Mouse (Mus musculus) forebrain, embryonic 15.5 days (tissue): ENCODE measurements around the gene Rpl18. TPM values are rescaled to one million over a fixed set of nuclear protein-coding genes. Genes with fewer than 3 reads are reported as not detected.

ENCODE experiments used
- ATAC-seq: fragments of 200-750 bp; cut with Nextera tagmentation; replicated peaks from 2 replicates; pipeline ENCODE4 v1.8.0; 2017; ENCODE audit warnings: mild to moderate bottlenecking, moderate TSS enrichment, moderate library complexity
- H3K27ac ChIP-seq: fragments of 300-500 bp; sonication (generic); replicated peaks from 2 replicates; pipeline ENCODE4 v1.5.1; 2015; ENCODE audit warnings: mild to moderate bottlenecking, inconsistent platforms
- H3K27me3 ChIP-seq: fragments of 300-500 bp; sonication (generic); 2 replicates; pipeline ENCODE4 v1.6.1; 2015; ENCODE audit warnings: inconsistent platforms
- H3K36me3 ChIP-seq: fragments of 300-500 bp; sonication (generic); 2 replicates; pipeline ENCODE4 v1.6.1; 2015; ENCODE audit warnings: mild to moderate bottlenecking, inconsistent platforms
- H3K4me1 ChIP-seq: fragments of 300-500 bp; sonication (generic); 2 replicates; pipeline ENCODE4 v1.6.1; 2015; ENCODE audit warnings: inconsistent platforms
- H3K4me2 ChIP-seq: fragments of 300-500 bp; sonication (generic); replicated peaks from 2 replicates; pipeline ENCODE4 v1.6.1; 2015; ENCODE audit warnings: mild to moderate bottlenecking, inconsistent platforms
- H3K4me3 ChIP-seq: fragments of 300-500 bp; sonication (generic); 2 replicates; pipeline ENCODE4 v1.5.1; 2015; ENCODE audit warnings: mild to moderate bottlenecking, inconsistent platforms
- H3K9ac ChIP-seq: fragments of 300-500 bp; sonication (generic); replicated peaks from 2 replicates; pipeline ENCODE4 v1.6.1; 2015; ENCODE audit warnings: mild to moderate bottlenecking, inconsistent platforms
- H3K9me3 ChIP-seq: fragments of 300-500 bp; sonication (generic); 2 replicates; pipeline ENCODE4 v1.6.1; 2016; ENCODE audit warnings: inconsistent platforms
- WGBS: fragments of 180-500 bp; shearing (Covaris S2); methylation state at CpG from one replicate; pipeline ENCODE4 v1.1.7; 2015; ENCODE audit warnings: mixed read lengths; 5-methylcytosine and 5-hydroxymethylcytosine counted together
- polyA plus RNA-seq: library from polyadenylated mRNA; unstranded; fragments of >200 nt; fragmentation: Nextera tagmentation; extraction: Ambion mirVana; gene quantifications from 2 replicates; pipeline ENCODE4 v1.2.1, GENCODE M21; 2015

Gene Rpl18
- polyA plus RNA-seq = 633 and 683 TPM in 2 replicates

GRCm38 (mm10) chr7:45715090-45715708 lies at the start of gene Rpl18:
Gene Rpl18, plus strand, starts transcription at chr7:45715457.
- Histone ChIP-seq H3K4me3 (peak within 1 kb of the TSS; percentile 81), H3K4me1 (peaks cover 49% of the 10 kb centered on the region), H3K36me3 (peaks cover 44% of the 10 kb centered on the region), H3K27me3 (no peaks in the 10 kb centered on the region), H3K27ac (peak within 1 kb of the TSS; percentile 71), H3K4me2 (peak within 1 kb of the TSS; percentile 88), H3K9me3 (no peaks in the 10 kb centered on the region), H3K9ac (peak within 1 kb of the TSS; percentile 80)
- ATAC-seq = peak; percentile 92
- WGBS = 7% methylated on average over 34 of the region's 34 CpGs

DNA sequence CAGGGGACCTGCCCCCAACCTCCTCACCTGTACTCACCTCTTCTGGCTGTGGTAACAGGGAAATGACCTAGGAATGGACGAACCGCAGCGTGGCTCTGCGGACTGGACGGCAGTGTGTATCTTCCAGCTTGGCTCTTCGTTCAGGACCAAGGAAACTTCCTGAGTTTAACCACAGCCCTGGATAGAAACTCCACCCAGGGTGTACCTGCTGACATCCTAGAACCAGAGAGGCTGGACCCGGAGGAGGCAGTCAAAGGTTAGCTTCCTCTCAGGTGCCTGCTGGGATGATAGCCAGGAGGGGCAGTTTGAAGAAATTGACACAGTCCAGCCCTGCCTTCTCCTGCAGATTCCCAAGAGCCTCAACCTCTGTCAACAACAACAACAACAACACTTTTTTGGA lies 49.1 kb upstream of the Rpl18 start, which contains the start of gene Fut2:
Gene Fut2 (minus strand): TSS at position 234 of the 400 bp plus-strand sequence.
- H3K4me2 ChIP-seq = no peak within 1 kb of the TSS
- H3K27me3 ChIP-seq = no peaks in the 10 kb centered on the region
- no peak within 1 kb of the TSS for H3K4me3 ChIP-seq
- ATAC-seq = no peak
- H3K9me3 ChIP-seq = 0 out of 2 replicates have a peak, but pooled peaks cover 2% of the 10 kb centered on the region
- H3K4me1 ChIP-seq = no peaks in the 10 kb centered on the region
- no peaks in the 10 kb centered on the region for H3K36me3 ChIP-seq
- 89% methylated on average over 7 of the region's 7 CpGs for WGBS
- H3K9ac ChIP-seq = no peak within 1 kb of the TSS
- no peak within 1 kb of the TSS for H3K27ac ChIP-seq

DNA sequence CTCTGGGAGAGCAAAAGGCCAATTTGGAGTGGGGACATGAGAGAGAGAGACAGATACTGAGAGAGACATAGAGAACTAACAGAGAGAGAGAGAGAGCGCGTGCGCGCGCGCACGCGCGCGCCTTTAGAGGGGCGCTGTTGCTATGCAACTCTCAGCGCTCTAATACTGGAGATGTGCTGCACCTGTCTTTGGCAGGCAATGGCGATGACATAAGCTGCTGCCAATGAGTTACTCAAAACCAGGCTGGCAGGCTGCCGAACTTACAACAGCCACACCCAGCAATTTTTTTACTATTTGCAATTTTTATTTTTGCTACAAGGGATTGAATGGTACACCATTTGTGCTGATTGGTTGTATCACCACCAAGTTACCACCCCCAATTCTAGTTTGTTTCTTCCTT lies 47.5 kb upstream of the Rpl18 start:
- 66% methylated on average over 14 of the region's 14 CpGs for WGBS
- Histone ChIP-seq H3K9me3 (0 out of 2 replicates have a peak, but pooled peaks cover 2% of the 10 kb centered on the region), H3K4me2 (no peak overlapping the region), H3K4me1 (no peaks in the 10 kb centered on the region), H3K4me3 (no peak overlapping the region), H3K36me3 (no peaks in the 10 kb centered on the region), H3K27ac (no peak overlapping the region), H3K9ac (no peak overlapping the region), H3K27me3 (no peaks in the 10 kb centered on the region)
- ATAC-seq = no peak

DNA sequence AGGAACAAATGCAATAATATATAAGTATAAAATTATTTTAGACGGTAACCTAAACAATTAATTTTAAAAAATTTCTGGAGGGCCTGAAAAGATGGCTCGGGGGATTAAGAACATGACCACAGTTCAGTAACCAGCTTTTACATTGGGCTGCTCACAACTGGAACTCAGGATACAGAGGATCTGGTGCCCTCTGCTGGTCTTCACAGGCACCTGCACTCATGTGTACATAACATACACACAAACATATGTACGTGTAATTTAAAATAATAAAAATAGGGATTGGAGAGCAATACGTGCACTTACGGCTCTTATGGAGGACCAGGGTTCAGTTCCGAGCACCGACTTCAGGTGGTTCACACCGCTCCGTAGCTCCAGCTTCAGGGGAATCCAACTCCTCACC lies 46.3 kb upstream of the Rpl18 start:
- Histone ChIP-seq H3K27me3 (no peaks in the 10 kb centered on the region), H3K9ac (no peak overlapping the region), H3K9me3 (0 out of 2 replicates have a peak, but pooled peaks cover 2% of the 10 kb centered on the region), H3K4me2 (no peak overlapping the region), H3K36me3 (no peaks in the 10 kb centered on the region), H3K4me3 (no peak overlapping the region), H3K27ac (no peak overlapping the region), H3K4me1 (no peaks in the 10 kb centered on the region)
- ATAC-seq = no peak
- 94% methylated on average over 9 of the region's 9 CpGs for WGBS

GRCm38 (mm10) chr7:45677627-45678295 lies 37.5 kb upstream of the Rpl18 start:
- no peaks in the 10 kb centered on the region for H3K36me3 ChIP-seq
- H3K4me2 ChIP-seq = no peak overlapping the region
- H3K9me3 ChIP-seq = no peaks in the 10 kb centered on the region
- no peak for ATAC-seq
- H3K4me1 ChIP-seq = peaks cover 6% of the 10 kb centered on the region
- no peak overlapping the region for H3K4me3 ChIP-seq
- H3K27ac ChIP-seq = no peak overlapping the region
- no peaks in the 10 kb centered on the region for H3K27me3 ChIP-seq
- H3K9ac ChIP-seq = no peak overlapping the region
- WGBS = 82% methylated on average over 7 of the region's 7 CpGs

DNA sequence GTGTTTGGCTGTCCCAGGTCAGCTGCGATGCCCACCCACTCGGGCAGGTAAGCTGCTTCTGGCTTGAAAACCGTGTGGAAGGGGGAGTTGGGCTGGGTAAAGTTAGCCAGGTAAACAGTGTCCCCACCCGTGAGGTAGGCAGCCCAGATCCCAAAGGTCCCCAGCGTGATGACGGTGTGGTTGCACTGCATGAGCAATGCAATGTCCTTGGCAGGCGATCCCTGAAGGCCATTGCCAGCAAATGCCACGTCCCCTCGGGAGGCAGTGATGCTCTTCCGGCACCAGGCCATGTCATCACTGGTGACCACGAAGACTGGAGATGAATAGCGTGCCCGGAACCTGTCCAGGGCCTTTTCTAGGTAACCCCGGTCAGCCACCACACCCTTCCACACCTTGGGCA lies 36.7 kb upstream of the Rpl18 start:
- WGBS = 89% methylated on average over 14 of the region's 14 CpGs
- H3K4me2 ChIP-seq = no peak overlapping the region
- no peak overlapping the region for H3K4me3 ChIP-seq
- H3K27me3 ChIP-seq = no peaks in the 10 kb centered on the region
- H3K9ac ChIP-seq = no peak overlapping the region
- H3K9me3 ChIP-seq = no peaks in the 10 kb centered on the region
- ATAC-seq = no peak
- no peak overlapping the region for H3K27ac ChIP-seq
- H3K4me1 ChIP-seq = peaks cover 8% of the 10 kb centered on the region
- H3K36me3 ChIP-seq = no peaks in the 10 kb centered on the region

GRCm38 (mm10) chr7:45679966-45680621 lies 35.2 kb upstream of the Rpl18 start:
- Histone ChIP-seq H3K36me3 (no peaks in the 10 kb centered on the region), H3K9me3 (no peaks in the 10 kb centered on the region), H3K27me3 (no peaks in the 10 kb centered on the region), H3K27ac (no peak overlapping the region), H3K4me3 (no peak overlapping the region), H3K4me2 (no peak overlapping the region), H3K9ac (no peak overlapping the region), H3K4me1 (peaks cover 8% of the 10 kb centered on the region)
- 72% methylated on average over 14 of the region's 14 CpGs for WGBS
- ATAC-seq = no peak

DNA sequence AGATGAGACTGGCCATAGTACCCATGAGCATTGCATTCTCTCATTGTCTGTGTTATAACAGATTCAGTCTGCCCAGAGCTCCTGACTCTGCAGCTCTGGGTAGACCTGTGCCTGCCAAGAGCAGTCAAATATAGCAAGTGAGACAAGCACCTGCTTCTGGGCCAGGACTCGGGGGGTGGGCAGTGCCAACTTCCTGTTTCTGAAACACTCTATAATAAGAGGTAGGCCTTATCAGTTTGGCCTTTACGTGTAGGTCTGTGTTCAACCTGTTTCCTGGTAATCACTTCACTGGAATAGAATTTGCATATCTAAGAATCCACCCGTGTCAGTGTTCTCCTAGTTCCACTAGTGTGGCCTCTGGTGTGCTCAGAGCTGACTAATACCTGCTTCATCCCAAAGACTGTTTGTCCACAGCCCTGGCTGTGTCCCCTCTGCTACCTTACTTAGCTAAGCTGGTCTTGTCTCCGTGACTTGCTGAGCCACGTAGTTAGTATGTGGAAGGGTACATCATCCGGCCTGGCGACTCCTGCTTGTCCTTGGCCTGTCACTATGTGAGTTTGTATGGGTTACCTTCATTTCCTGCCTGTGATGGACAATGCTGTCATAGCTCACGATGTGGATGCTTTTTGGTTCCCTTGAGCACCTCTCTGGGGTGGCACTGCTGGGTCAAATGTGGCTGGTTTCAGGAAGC lies 34.1 kb upstream of the Rpl18 start:
- Histone ChIP-seq H3K27me3 (no peaks in the 10 kb centered on the region), H3K9me3 (no peaks in the 10 kb centered on the region), H3K4me1 (peaks cover 8% of the 10 kb centered on the region), H3K4me2 (no peak overlapping the region), H3K4me3 (no peak overlapping the region), H3K27ac (no peak overlapping the region), H3K9ac (no peak overlapping the region), H3K36me3 (no peaks in the 10 kb centered on the region)
- no peak for ATAC-seq
- 89% methylated on average over 8 of the region's 8 CpGs for WGBS

DNA sequence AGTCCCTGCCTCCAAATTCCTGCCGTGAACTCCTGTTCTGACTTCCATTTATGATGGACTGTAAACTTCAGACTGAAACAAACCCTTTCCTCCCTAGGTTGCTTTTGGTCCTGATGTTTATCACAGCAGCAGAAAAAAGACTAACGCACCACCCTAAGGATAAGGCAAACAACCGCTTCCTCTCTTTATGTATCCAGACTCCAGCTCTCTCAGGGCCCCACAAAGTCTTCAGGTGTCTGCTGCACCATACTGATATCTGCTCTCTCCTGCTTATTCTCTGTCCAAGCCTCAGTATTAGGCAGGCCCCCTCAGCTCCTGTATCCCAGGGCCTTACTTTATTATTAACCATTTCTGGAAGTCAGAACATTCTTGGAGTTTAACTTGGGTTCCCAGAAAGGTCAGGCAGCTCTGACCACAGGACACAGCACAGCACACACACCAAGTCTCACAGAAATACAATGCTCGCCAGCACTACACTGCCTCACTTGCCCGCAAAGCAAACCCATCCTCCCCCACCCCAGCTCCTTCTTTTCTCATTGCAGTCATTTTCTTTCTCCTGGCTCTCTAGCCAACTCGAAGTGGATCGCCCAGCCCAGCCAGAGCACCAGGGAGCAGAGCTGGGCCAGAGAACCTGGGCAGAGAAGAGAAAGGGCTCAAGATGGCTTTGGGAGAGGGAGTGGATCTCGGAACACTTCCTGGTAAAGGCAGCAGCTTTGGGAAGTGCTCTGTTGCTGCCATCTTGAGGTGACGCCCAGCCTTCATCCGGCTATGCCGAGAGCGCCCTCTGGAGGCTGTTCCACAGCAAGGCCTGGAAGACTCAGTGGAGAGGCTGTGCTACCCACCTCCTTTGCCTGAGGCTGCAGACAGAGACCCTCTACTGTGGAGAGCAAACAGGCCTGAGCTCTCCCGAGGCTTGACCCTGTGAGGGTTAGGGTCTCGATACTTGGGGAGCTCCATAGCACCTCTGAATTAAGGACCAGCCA lies 32.8 kb upstream of the Rpl18 start:
- no peaks in the 10 kb centered on the region for H3K36me3 ChIP-seq
- 0 out of 2 replicates have a peak overlapping the region, but pooled peaks have one; percentile 33 for H3K9ac ChIP-seq
- H3K27ac ChIP-seq = peak overlapping the region; percentile 69
- peak overlapping the region; percentile 16 for H3K4me3 ChIP-seq
- peak; percentile 79 for ATAC-seq
- peaks cover 8% of the 10 kb centered on the region for H3K4me1 ChIP-seq
- WGBS = 29% methylated on average over 14 of the region's 14 CpGs
- H3K9me3 ChIP-seq = no peaks in the 10 kb centered on the region
- H3K27me3 ChIP-seq = no peaks in the 10 kb centered on the region
- peak overlapping the region; percentile 32 for H3K4me2 ChIP-seq

DNA sequence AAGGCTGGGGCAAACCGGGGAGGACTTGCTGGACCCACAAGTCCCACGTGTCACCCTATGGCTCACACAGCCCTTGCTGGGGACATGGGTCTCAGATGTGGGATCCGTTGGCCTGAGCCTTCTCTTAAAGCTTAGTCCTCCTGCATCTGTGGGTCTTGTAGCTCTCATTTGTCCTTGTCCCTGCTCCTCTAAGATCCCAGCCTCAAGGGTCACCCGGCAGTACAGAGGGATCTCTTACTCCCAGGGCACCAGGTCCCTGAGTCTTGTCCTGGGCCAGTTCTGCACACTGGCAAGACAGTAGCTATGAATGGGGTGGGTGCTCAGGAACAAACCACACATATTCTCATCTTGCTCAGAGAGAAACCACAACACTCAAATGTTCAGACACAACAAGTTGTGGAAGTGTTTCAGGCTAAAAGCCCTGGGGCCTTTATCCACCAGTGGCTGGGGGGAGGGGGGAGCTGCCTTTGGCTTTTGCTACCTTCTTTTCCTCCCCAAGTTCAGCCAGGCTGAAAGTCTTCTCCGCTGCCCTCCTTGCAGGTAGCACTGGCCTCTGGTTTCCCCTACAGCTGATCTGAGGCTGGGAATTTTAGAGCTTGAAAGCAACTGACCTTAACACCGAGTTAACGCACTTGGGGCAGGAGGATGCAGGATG lies 31.7 kb upstream of the Rpl18 start, which contains the start of gene Ntn5:
Gene Ntn5 (plus strand): TSS at position 627 of the 655 bp plus-strand sequence.
- no peak for ATAC-seq
- H3K9ac ChIP-seq = no peak within 1 kb of the TSS
- H3K9me3 ChIP-seq = no peaks in the 10 kb centered on the region
- H3K4me2 ChIP-seq = no peak within 1 kb of the TSS
- peaks cover 8% of the 10 kb centered on the region for H3K4me1 ChIP-seq
- no peaks in the 10 kb centered on the region for H3K36me3 ChIP-seq
- peak within 1 kb of the TSS; percentile 69 for H3K27ac ChIP-seq
- WGBS = 75% methylated on average over 7 of the region's 7 CpGs
- no peaks in the 10 kb centered on the region for H3K27me3 ChIP-seq
- no peak within 1 kb of the TSS for H3K4me3 ChIP-seq

- no peak overlapping the region for H3K27ac ChIP-seq
- H3K27me3 ChIP-seq = no peaks in the 10 kb centered on the region
- H3K4me1 ChIP-seq = peaks cover 8% of the 10 kb centered on the region
- no peak overlapping the region for H3K4me3 ChIP-seq
- no peak overlapping the region for H3K9ac ChIP-seq
- no peaks in the 10 kb centered on the region for H3K36me3 ChIP-seq
- no peaks in the 10 kb centered on the region for H3K9me3 ChIP-seq
- ATAC-seq = no peak
- no peak overlapping the region for H3K4me2 ChIP-seq
- 75% methylated on average over 10 of the region's 10 CpGs for WGBS
Observed at GRCm38 (mm10) chr7:45685811-45686210, 29.4 kb upstream of the Rpl18 start.
